25 mouse cellular contexts compared by ENCODE assay signal in genomic region chr11:115651680-115652079, GRCm38 (mm10). TPM values are rescaled to one million over a fixed set of nuclear protein-coding genes. Genes with fewer than 3 reads are reported as not detected.
DNase-seq lines count a peak whose midpoint lies in the region; ATAC-seq and TF ChIP-seq lines count a peak whose summit lies in the region.
"Had no signal": no experiment of that assay in that cellular context is flagged by ENCODE, and none has a peak within 500 bp of the region (broad histone marks: within the 10 kb centered on the region; RNA-seq: fewer than 3 reads in every experiment).

No protein-coding gene starts in this region.

- H3K27ac ChIP-seq in forebrain, postnatal 0 days (ENCODE audit: low read depth, low read length) = 0 out of 2 replicates have a peak overlapping the region, but pooled peaks have one; percentile 29
- no peak overlapping the region for H3K27ac ChIP-seq in forebrain, embryonic 11.5 days (ENCODE audit: low read depth, low read length)
- H3K27ac ChIP-seq in layer of hippocampus, adult 2 months = peak overlapping the region; percentile 32; the same call in 1 of the 2 replicates
- H3K27ac ChIP-seq: embryonic facial prominence, embryonic 12.5 days; embryonic facial prominence, embryonic 15.5 days; hindbrain, embryonic 14.5 days; hindbrain, postnatal 0 days had no signal

- H3K36me3 ChIP-seq in forebrain, postnatal 0 days (ENCODE audit: insufficient read depth) = peaks cover 19% of the 10 kb centered on the region
- no peaks in the 10 kb centered on the region; the same call in 1 of the 2 replicates for H3K36me3 ChIP-seq in forebrain, embryonic 11.5 days (ENCODE audit: control insufficient read depth, insufficient read depth, low read length)

- 85% methylated on average over 3 of the region's 3 CpGs for WGBS in forebrain, postnatal 0 days
- 88% methylated on average over 3 of the region's 3 CpGs for WGBS in forebrain, embryonic 11.5 days

- H3K4me2 ChIP-seq in forebrain, postnatal 0 days (ENCODE audit: low read depth) = no peak overlapping the region
- H3K4me2 ChIP-seq in forebrain, embryonic 11.5 days (ENCODE audit: low read depth, low read length, severe bottlenecking) = no peak overlapping the region
- H3K4me2 ChIP-seq: embryonic facial prominence, embryonic 12.5 days; embryonic facial prominence, embryonic 15.5 days; heart, embryonic 11.5 days; hindbrain, embryonic 14.5 days had no signal

- no peaks in the 10 kb centered on the region for H3K4me1 ChIP-seq in forebrain, postnatal 0 days (ENCODE audit: insufficient read depth)
- no peaks in the 10 kb centered on the region for H3K4me1 ChIP-seq in forebrain, embryonic 11.5 days (replicated peaks; ENCODE audit: control insufficient read depth, insufficient read depth, low read length)

- H3K4me3 ChIP-seq in forebrain, postnatal 0 days (ENCODE audit: low read depth, low read length) = no peak overlapping the region
- no peak overlapping the region for H3K4me3 ChIP-seq in forebrain, embryonic 11.5 days (ENCODE audit: low read depth, low read length)
- H3K4me3 ChIP-seq in layer of hippocampus, adult 2 months = no peak overlapping the region
- H3K4me3 ChIP-seq: embryonic facial prominence, embryonic 12.5 days; embryonic facial prominence, embryonic 15.5 days; gastrocnemius, adult 2 months had no signal

- no peaks in the 10 kb centered on the region for H3K9me3 ChIP-seq in forebrain, postnatal 0 days (ENCODE audit: low read length)
- no peaks in the 10 kb centered on the region for H3K9me3 ChIP-seq in forebrain, embryonic 11.5 days (ENCODE audit: control insufficient read depth, low read length)
- H3K9me3 ChIP-seq: embryonic facial prominence, embryonic 12.5 days; embryonic facial prominence, embryonic 15.5 days had no signal

- H3K9ac ChIP-seq in forebrain, postnatal 0 days = no peak overlapping the region
- H3K9ac ChIP-seq in forebrain, embryonic 11.5 days (ENCODE audit: low read length) = no peak overlapping the region
- H3K9ac ChIP-seq: embryonic facial prominence, embryonic 12.5 days; embryonic facial prominence, embryonic 15.5 days; hindbrain, embryonic 14.5 days had no signal

- no peak for TF ChIP-seq CTCF in forebrain, postnatal 0 days (IDR thresholded peaks at IDR 0.05; ENCODE audit: low read depth)
- TF ChIP-seq CTCF in layer of hippocampus, adult 2 months (conservative IDR thresholded peaks at IDR 0.05) = no peak

- peak; percentile 17 to 55 for DNase-seq in cerebellum, postnatal 25 days
- DNase-seq in cerebellum, adult 11-12 months = no peak
- DNase-seq in forebrain, postnatal 0 days = no peak
- DNase-seq in forebrain, embryonic 11.5 days (ENCODE audit: low spot score) = no peak
- DNase-seq in layer of hippocampus, adult 2 months (ENCODE audit: low spot score in 2 of 2) = no peak
- no peak for DNase-seq in layer of hippocampus, postnatal 14 days (ENCODE audit: low spot score in 2 of 2)
- DNase-seq: adrenal gland, adult 2 months; adrenal gland, postnatal 14 days; cerebellum, adult 18-20 months; cerebellum, postnatal 14 days; gastrocnemius, adult 2 months; gastrocnemius, postnatal 14 days; heart, adult 11 months; heart, postnatal 10 days; heart, postnatal 36 days; kidney, adult 18-20 months had no signal

- no peak for ATAC-seq in forebrain, postnatal 0 days
- no peak for ATAC-seq in forebrain, embryonic 11.5 days (replicated peaks; ENCODE audit: low FRiP score)
- ATAC-seq: CD4-positive, CD25-positive, alpha-beta regulatory T cell, adult 4 months; forebrain, embryonic 14.5 days; hindbrain, postnatal 0 days; inflammation-experienced regulatory T-cells, adult 6 months; intestine, embryonic 16.5 days had no signal

- H3K27me3 ChIP-seq in forebrain, postnatal 0 days (ENCODE audit: insufficient read depth, low read length) = no peaks in the 10 kb centered on the region
- no peaks in the 10 kb centered on the region for H3K27me3 ChIP-seq in forebrain, embryonic 11.5 days (ENCODE audit: control insufficient read depth, insufficient read depth, low read length)
- H3K27me3 ChIP-seq: embryonic facial prominence, embryonic 12.5 days; embryonic facial prominence, embryonic 15.5 days had no signal

RNA-seq across cellular contexts. Expression of gene Slc25a19, which starts 23.6 kb away (rescaled TPM):
- total RNA-seq in forebrain, postnatal 0 days (2014; rRNA removed) = 34.3 and 38.7 TPM in 2 replicates
- 51.1 and 51.7 TPM in 2 replicates for polyA plus RNA-seq in forebrain, postnatal 0 days (2015; fragmentation: Nextera tagmentation; extraction: Ambion mirVana)
- polyA plus RNA-seq in forebrain, embryonic 11.5 days (2014; fragmentation: Nextera tagmentation; extraction: Ambion mirVana) = 26.4 and 27.7 TPM in 2 replicates
- 10 to 100 TPM; 60.4 to 66.6 TPM for total RNA-seq in layer of hippocampus, adult 2 months (2021)
- 10 to 100 TPM; 54.0 to 57.1 TPM for total RNA-seq in layer of hippocampus, postnatal 14 days (2021)

RNA-seq across cellular contexts. Expression of gene Mif4gd, which starts 38.9 kb away (rescaled TPM):
- total RNA-seq in forebrain, postnatal 0 days (2014; rRNA removed) = 12.2 and 16.9 TPM in 2 replicates
- polyA plus RNA-seq in forebrain, postnatal 0 days (2015; fragmentation: Nextera tagmentation; extraction: Ambion mirVana) = 14.4 and 19.4 TPM in 2 replicates
- polyA plus RNA-seq in forebrain, embryonic 11.5 days (2014; fragmentation: Nextera tagmentation; extraction: Ambion mirVana) = 19.2 and 22.6 TPM in 2 replicates
- 10 to 100 TPM; 19.5 to 22.5 TPM for total RNA-seq in layer of hippocampus, adult 2 months (2021)
- total RNA-seq in layer of hippocampus, postnatal 14 days (2021) = 10 to 100 TPM; 22.5 to 23.5 TPM

RNA-seq across cellular contexts. Expression of gene Gga3, which starts 47.8 kb away (rescaled TPM):
- total RNA-seq in forebrain, postnatal 0 days (2014; rRNA removed) = 34.0 and 34.5 TPM in 2 replicates
- polyA plus RNA-seq in forebrain, postnatal 0 days (2015; fragmentation: Nextera tagmentation; extraction: Ambion mirVana) = 15.2 and 18.5 TPM in 2 replicates
- polyA plus RNA-seq in forebrain, embryonic 11.5 days (2014; fragmentation: Nextera tagmentation; extraction: Ambion mirVana) = 36.5 and 37.1 TPM in 2 replicates
- 10 to 100 TPM; 67.9 to 91.9 TPM for total RNA-seq in layer of hippocampus, adult 2 months (2021)
- total RNA-seq in layer of hippocampus, postnatal 14 days (2021) = 10 to 100 TPM; 57.0 to 69.8 TPM

RNA-seq across cellular contexts. Expression of gene Mrps7, which starts 48.0 kb away (rescaled TPM):
- total RNA-seq in forebrain, postnatal 0 days (2014; rRNA removed) = 34.6 and 46.3 TPM in 2 replicates
- 74.1 and 78.1 TPM in 2 replicates for polyA plus RNA-seq in forebrain, postnatal 0 days (2015; fragmentation: Nextera tagmentation; extraction: Ambion mirVana)
- polyA plus RNA-seq in forebrain, embryonic 11.5 days (2014; fragmentation: Nextera tagmentation; extraction: Ambion mirVana) = 93.9 and 95.3 TPM in 2 replicates
- 10 to 100 TPM; 50.4 to 50.8 TPM for total RNA-seq in layer of hippocampus, adult 2 months (2021)
- total RNA-seq in layer of hippocampus, postnatal 14 days (2021) = 10 to 100 TPM; 53.1 to 56.4 TPM

RNA-seq across cellular contexts. Expression of gene Grb2, which starts 56.7 kb away (rescaled TPM):
- total RNA-seq in forebrain, postnatal 0 days (2014; rRNA removed) = 88.2 and 91.9 TPM in 2 replicates
- 153 and 162 TPM in 2 replicates for polyA plus RNA-seq in forebrain, postnatal 0 days (2015; fragmentation: Nextera tagmentation; extraction: Ambion mirVana)
- 63.0 and 71.4 TPM in 2 replicates for polyA plus RNA-seq in forebrain, embryonic 11.5 days (2014; fragmentation: Nextera tagmentation; extraction: Ambion mirVana)
- 100 to 1,000 TPM; 182 to 198 TPM for total RNA-seq in layer of hippocampus, adult 2 months (2021)
- 100 to 1,000 TPM; 178 to 182 TPM for total RNA-seq in layer of hippocampus, postnatal 14 days (2021)

Comparison
In these comparisons a context has a peak if more than half of its experiments do, and no peak if none do; other contexts are left out.
1. DNase-seq: peak in cerebellum, postnatal 25 days (2 of 2); none in cerebellum, adult 11-12 months (single experiment), forebrain, postnatal 0 days (single experiment), forebrain, embryonic 11.5 days (single experiment), layer of hippocampus, adult 2 months (0 of 2) and layer of hippocampus, postnatal 14 days (0 of 2).